Comparison of ENCODE assay signal across 8 mouse cellular contexts in the genomic region with DNA sequence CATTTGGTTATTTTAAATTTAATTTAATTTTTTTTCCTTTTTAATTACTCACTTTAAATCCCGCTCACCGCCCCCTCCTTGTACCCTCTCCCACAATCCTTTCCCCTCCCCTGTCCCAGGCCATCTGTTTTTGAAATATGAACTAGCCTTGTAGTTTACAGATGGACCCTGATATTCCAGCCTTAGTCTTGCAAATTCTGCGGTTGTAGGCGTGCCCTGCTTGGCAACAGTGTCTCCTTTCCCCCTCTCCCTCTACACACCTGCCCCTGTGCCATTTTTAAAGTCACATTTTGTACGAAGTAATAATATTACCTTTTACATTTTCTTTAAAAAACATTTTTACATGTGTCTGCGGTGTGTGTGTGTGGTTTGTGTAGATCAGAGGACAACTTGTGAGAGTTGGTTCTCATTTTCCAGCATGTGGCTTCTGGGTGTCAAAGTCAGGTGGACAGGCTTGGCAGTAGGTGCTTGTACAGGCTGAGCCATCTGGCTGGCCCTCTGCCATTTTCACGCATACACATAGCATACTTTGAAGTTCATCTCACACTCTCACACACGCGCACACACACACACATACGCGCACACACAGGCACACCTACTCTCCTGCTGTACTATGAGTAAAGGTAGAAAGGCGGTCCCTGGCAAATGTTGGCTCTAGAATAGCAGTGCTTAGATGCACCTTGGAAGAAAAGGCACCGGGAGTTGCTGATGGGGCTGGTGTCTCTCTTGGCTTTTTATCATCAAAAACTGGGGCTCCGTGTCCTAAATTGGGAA. TPM values are rescaled to one million over a fixed set of nuclear protein-coding genes. Genes with fewer than 3 reads are reported as not detected.
DNase-seq lines count a peak whose midpoint lies in the region; ATAC-seq lines count a peak whose summit lies in the region.

No protein-coding gene starts in this region.

- intact Hi-C loops in gastrocnemius, postnatal 36 days (cut with DNase I) = loop anchor here (5.0 kb wide), 1 partner anchor 69 kb away; the partner anchor contains the start of gene Cyld

- peak overlapping the region; percentile 84 for H3K4me2 ChIP-seq in hindbrain, embryonic 13.5 days
- H3K4me2 ChIP-seq in midbrain, embryonic 11.5 days = peak overlapping the region; percentile 93

- no peaks in the 10 kb centered on the region for H3K9me3 ChIP-seq in hindbrain, embryonic 13.5 days
- H3K9me3 ChIP-seq in midbrain, embryonic 11.5 days (ENCODE audit: control insufficient read depth, low read length) = no peaks in the 10 kb centered on the region

- H3K4me1 ChIP-seq in hindbrain, embryonic 13.5 days (replicated peaks) = peaks cover 20% of the 10 kb centered on the region
- peaks cover 3% of the 10 kb centered on the region; the same call in 1 of the 2 replicates for H3K4me1 ChIP-seq in midbrain, embryonic 11.5 days (ENCODE audit: control insufficient read depth, insufficient read depth, low read length)

- H3K27ac ChIP-seq in hindbrain, embryonic 13.5 days = peak overlapping the region; percentile 86; the same call in 1 of the 2 replicates
- H3K27ac ChIP-seq in midbrain, embryonic 11.5 days (ENCODE audit: low read depth, low read length) = no peak overlapping the region

- peak overlapping the region; percentile 53 for H3K4me3 ChIP-seq in hindbrain, embryonic 13.5 days
- H3K4me3 ChIP-seq in midbrain, embryonic 11.5 days (ENCODE audit: low read depth, low read length) = peak overlapping the region; percentile 53

- H3K27me3 ChIP-seq in hindbrain, embryonic 13.5 days = peaks cover 35% of the 10 kb centered on the region
- peaks cover 8% of the 10 kb centered on the region for H3K27me3 ChIP-seq in midbrain, embryonic 11.5 days (ENCODE audit: control insufficient read depth, insufficient read depth, low read length)

- H3K36me3 ChIP-seq in hindbrain, embryonic 13.5 days = no peaks in the 10 kb centered on the region
- H3K36me3 ChIP-seq in midbrain, embryonic 11.5 days (ENCODE audit: control insufficient read depth, insufficient read depth, low read length) = no peaks in the 10 kb centered on the region

- ATAC-seq in hindbrain, embryonic 13.5 days (ENCODE audit: low FRiP score) = 0 out of 2 replicates have a peak, but pooled peaks have one; percentile 4
- ATAC-seq in midbrain, embryonic 11.5 days (ENCODE audit: low FRiP score) = no peak

- WGBS in hindbrain, embryonic 13.5 days = 63% methylated on average over 14 of the region's 14 CpGs
- 62% methylated on average over 14 of the region's 14 CpGs for WGBS in midbrain, embryonic 11.5 days

- H3K9ac ChIP-seq in hindbrain, embryonic 13.5 days = peak overlapping the region; percentile 82
- peak overlapping the region; percentile 80 for H3K9ac ChIP-seq in midbrain, embryonic 11.5 days (ENCODE audit: low read length)

- peak; percentile 36 to 60 for DNase-seq in left cerebral cortex, adult 18-20 months (ENCODE audit: low spot score in 2 of 2)
- no peak for DNase-seq in left cerebral cortex, adult 11 months (ENCODE audit: low spot score)
- DNase-seq in cerebellum, postnatal 36 days = peak; percentile 36 to 39
- no peak for DNase-seq in midbrain, embryonic 11.5 days (ENCODE audit: low spot score, missing footprints)
- no peak for DNase-seq in retina, postnatal 1 day
- DNase-seq in urinary bladder, postnatal 4 days (ENCODE audit: low spot score in 2 of 2) = no peak
- no peak for DNase-seq in gastrocnemius, postnatal 36 days

RNA-seq across cellular contexts. Expression of gene Snx20, which starts 7.7 kb away (rescaled TPM):
- total RNA-seq in left cerebral cortex, adult 18-20 months (2021) = 1 to 10 TPM; 1.2 to 2.3 TPM
- polyA plus RNA-seq in hindbrain, embryonic 13.5 days (2015; fragmentation: Nextera tagmentation; extraction: Ambion mirVana) = 1.2 and 1.3 TPM in 2 replicates
- polyA plus RNA-seq in midbrain, embryonic 11.5 days (2014; fragmentation: Nextera tagmentation; extraction: Ambion mirVana) = 0.74 and 1.4 TPM in 2 replicates
- total RNA-seq in gastrocnemius, postnatal 36 days (2021) = under 1 TPM; 0.37 to 0.43 TPM

RNA-seq across cellular contexts. Expression of gene Nod2, which starts 18.9 kb away (rescaled TPM):
- under 1 TPM; 0.45 to 0.79 TPM for total RNA-seq in left cerebral cortex, adult 18-20 months (2021)
- 0.08 and 0.12 TPM in 2 replicates for polyA plus RNA-seq in hindbrain, embryonic 13.5 days (2015; fragmentation: Nextera tagmentation; extraction: Ambion mirVana)
- polyA plus RNA-seq in midbrain, embryonic 11.5 days (2014; fragmentation: Nextera tagmentation; extraction: Ambion mirVana) = 0.04 and 0.14 TPM in 2 replicates
- total RNA-seq in gastrocnemius, postnatal 36 days (2021) = under 1 TPM; 0.25 to 0.36 TPM

Comparison
In these comparisons a context has a peak if more than half of its experiments do, and no peak if none do; other contexts are left out.
1. DNase-seq: peak in left cerebral cortex, adult 18-20 months (2 of 2) and cerebellum, postnatal 36 days (2 of 2); none in left cerebral cortex, adult 11 months (single experiment), midbrain, embryonic 11.5 days (single experiment), retina, postnatal 1 day (single experiment), urinary bladder, postnatal 4 days (0 of 2) and gastrocnemius, postnatal 36 days (0 of 2).